Mouse (Mus musculus): ENCODE measurements around the gene Bet1l. TPM values are rescaled to one million over a fixed set of nuclear protein-coding genes. Genes with fewer than 3 reads are reported as not detected.
"Not testable (repeated sequence)": the region's sequence is repeated elsewhere in the genome, so short reads cannot be mapped to it uniquely, and the experiment has no call there.

Bet1l gene
- polyA plus RNA-seq, 1 experiment: 19.9 TPM

DNA sequence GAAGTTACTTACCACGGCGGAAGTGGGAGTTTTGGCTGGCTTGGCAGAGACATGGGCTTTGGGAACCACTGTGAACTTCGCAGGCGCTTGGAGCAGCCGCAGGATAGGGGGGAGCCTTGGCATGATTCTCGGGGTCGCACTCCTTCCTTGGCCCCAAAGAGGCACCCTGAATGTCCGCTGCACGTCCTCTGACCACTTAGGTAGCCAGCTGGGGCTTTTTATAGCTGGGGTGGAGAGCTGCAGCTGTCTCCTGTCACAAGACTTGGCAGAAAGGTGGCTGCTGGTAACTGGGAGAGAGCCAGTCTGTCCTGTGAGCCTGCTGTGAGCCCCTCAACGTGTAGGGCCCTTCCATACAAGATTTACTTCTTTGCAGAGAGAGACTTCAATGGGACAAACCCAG, 42.8 kb upstream of the Bet1l start, which contains the start of gene Cox8b:
Gene Cox8b, minus strand, starts transcription at position 227 of the 400 bp plus-strand sequence.
- Histone ChIP-seq H3K79me3 (ENCODE audit: low read depth) (no peaks in the 10 kb centered on the region), H3ac (ENCODE audit: control insufficient read depth, insufficient read length, low read depth) (no peak within 1 kb of the TSS), H3K4me3 (ENCODE audit: insufficient read depth, poor library complexity, severe bottlenecking) (no peak within 1 kb of the TSS), H3K27me3 (ENCODE audit: control insufficient read depth, insufficient read depth, insufficient read length) (no peaks in the 10 kb centered on the region), H3K79me2 (ENCODE audit: control insufficient read depth, insufficient read depth) (no peaks in the 10 kb centered on the region), H3K36me3 (ENCODE audit: control insufficient read depth, insufficient read depth) (peaks cover 32% of the 10 kb centered on the region)
- TF ChIP-seq FOSL1 (IDR thresholded peaks at IDR 0.05; ENCODE audit: insufficient read depth, low read length, poor library complexity, severe bottlenecking) (no peak), MYOG (IDR thresholded peaks at IDR 0.05; ENCODE audit: control insufficient read depth, extremely low read depth, insufficient read length) (no peak)

DNA sequence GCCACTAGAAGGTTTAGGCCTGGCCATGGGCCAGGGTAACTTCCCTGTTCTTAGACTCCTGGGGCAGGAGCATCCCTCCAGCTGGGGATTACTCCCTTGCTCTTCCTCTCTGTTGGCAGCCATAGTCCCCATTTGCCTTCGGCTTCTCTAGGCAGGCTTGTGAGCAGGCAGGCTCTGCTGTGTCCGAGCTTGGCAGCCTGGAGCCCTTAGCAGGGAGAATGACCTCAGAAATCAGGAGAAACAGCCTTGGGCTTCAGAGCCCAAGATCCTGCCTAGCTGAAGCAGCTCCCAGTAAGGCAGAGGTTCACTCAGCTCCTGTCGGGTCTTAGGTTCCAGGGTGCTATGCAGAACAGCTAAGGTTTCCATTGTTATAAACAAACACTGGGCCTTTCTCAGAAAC, 41.7 kb upstream of the Bet1l start:
- Histone ChIP-seq H3ac (ENCODE audit: control insufficient read depth, insufficient read length, low read depth) (no peak overlapping the region), H3K36me3 (ENCODE audit: control insufficient read depth, insufficient read depth) (peaks cover 40% of the 10 kb centered on the region), H3K79me2 (ENCODE audit: control insufficient read depth, insufficient read depth) (no peaks in the 10 kb centered on the region), H3K27me3 (ENCODE audit: control insufficient read depth, insufficient read depth, insufficient read length) (no peaks in the 10 kb centered on the region), H3K79me3 (ENCODE audit: low read depth) (no peaks in the 10 kb centered on the region), H3K4me3 (ENCODE audit: insufficient read depth, poor library complexity, severe bottlenecking) (no peak overlapping the region)
- TF ChIP-seq USF1 (IDR thresholded peaks at IDR 0.05; ENCODE audit: low read depth) (no peak), MAX (IDR thresholded peaks at IDR 0.05) (no peak), MYOD1 (IDR thresholded peaks at IDR 0.05; ENCODE audit: control insufficient read depth, insufficient read length, low read depth) (no peak), FOSL1 (IDR thresholded peaks at IDR 0.05; ENCODE audit: insufficient read depth, low read length, poor library complexity, severe bottlenecking) (no peak), CEBPB (IDR thresholded peaks at IDR 0.05; ENCODE audit: low read depth) (no peak), CTCF (IDR thresholded peaks at IDR 0.05; ENCODE audit: control insufficient read depth, insufficient read depth, insufficient read length) (no peak), MYOG (IDR thresholded peaks at IDR 0.05; ENCODE audit: control insufficient read depth, extremely low read depth, insufficient read length) (no peak)

DNA sequence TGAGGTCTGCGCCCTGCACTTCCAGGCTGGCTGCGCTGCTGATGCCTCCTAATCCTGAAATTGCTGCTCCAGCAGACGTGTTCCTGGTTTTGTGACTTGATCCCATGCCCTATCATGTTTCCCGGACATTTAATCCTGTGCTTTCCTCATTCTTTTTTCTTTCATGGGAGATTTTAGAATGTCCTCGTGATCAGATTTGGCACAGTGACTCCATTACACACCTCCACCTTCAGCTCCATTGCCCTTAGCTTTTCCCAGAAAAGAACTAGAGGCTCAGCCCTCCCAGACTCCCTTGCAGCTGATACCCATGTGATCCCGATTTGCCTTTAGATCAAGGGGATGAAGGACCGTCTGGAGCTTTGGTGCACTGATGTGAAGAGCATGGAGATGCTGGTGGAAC, 40.5 kb upstream of the Bet1l start:
- H3K79me2 ChIP-seq (ENCODE audit: control insufficient read depth, insufficient read depth): no peaks in the 10 kb centered on the region
- no peaks in the 10 kb centered on the region for H3K79me3 ChIP-seq (ENCODE audit: low read depth)
- TF ChIP-seq CEBPB (IDR thresholded peaks at IDR 0.05; ENCODE audit: low read depth) (no peak), FOSL1 (IDR thresholded peaks at IDR 0.05; ENCODE audit: insufficient read depth, low read length, poor library complexity, severe bottlenecking) (no peak), USF1 (IDR thresholded peaks at IDR 0.05; ENCODE audit: low read depth) (no peak), MYOD1 (IDR thresholded peaks at IDR 0.05; ENCODE audit: control insufficient read depth, insufficient read length, low read depth) (no peak), MYOG (IDR thresholded peaks at IDR 0.05; ENCODE audit: control insufficient read depth, extremely low read depth, insufficient read length) (no peak), CTCF (IDR thresholded peaks at IDR 0.05; ENCODE audit: control insufficient read depth, insufficient read depth, insufficient read length) (no peak), MAX (IDR thresholded peaks at IDR 0.05) (no peak)
- no peaks in the 10 kb centered on the region for H3K27me3 ChIP-seq (ENCODE audit: control insufficient read depth, insufficient read depth, insufficient read length)
- no peak overlapping the region for H3K4me3 ChIP-seq (ENCODE audit: insufficient read depth, poor library complexity, severe bottlenecking)
- H3ac ChIP-seq (ENCODE audit: control insufficient read depth, insufficient read length, low read depth): no peak overlapping the region
- peaks cover 46% of the 10 kb centered on the region for H3K36me3 ChIP-seq (ENCODE audit: control insufficient read depth, insufficient read depth)

DNA sequence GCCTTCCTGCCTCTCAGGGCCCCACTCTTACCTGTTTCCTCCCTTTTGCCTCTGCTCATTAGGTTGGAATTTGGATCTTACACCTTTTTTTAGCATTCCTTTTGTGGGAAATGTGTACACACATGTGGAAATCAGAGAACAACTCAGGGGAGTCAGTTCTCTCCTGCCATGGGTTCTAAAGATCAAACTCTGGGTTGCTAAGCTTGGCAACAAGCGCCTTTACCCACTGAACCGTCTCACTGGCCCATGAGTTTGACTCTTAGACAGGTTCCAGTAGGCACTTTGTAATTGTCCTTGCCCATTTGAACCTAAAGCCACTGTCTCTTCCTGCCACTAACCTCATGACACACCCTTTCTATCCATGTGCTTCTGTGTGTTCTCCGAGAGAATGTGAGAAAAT, 37.2 kb upstream of the Bet1l start:
- Histone ChIP-seq H3ac (ENCODE audit: control insufficient read depth, insufficient read length, low read depth) (no peak overlapping the region), H3K79me3 (ENCODE audit: low read depth) (no peaks in the 10 kb centered on the region), H3K79me2 (ENCODE audit: control insufficient read depth, insufficient read depth) (no peaks in the 10 kb centered on the region), H3K27me3 (ENCODE audit: control insufficient read depth, insufficient read depth, insufficient read length) (no peaks in the 10 kb centered on the region), H3K4me3 (ENCODE audit: insufficient read depth, poor library complexity, severe bottlenecking) (no peak overlapping the region), H3K36me3 (ENCODE audit: control insufficient read depth, insufficient read depth) (peaks cover 60% of the 10 kb centered on the region)
- TF ChIP-seq MYOG (IDR thresholded peaks at IDR 0.05; ENCODE audit: control insufficient read depth, extremely low read depth, insufficient read length): no peak
- TF ChIP-seq FOSL1 (IDR thresholded peaks at IDR 0.05; ENCODE audit: insufficient read depth, low read length, poor library complexity, severe bottlenecking): no peak
- no peak for TF ChIP-seq USF1 (IDR thresholded peaks at IDR 0.05; ENCODE audit: low read depth)
- no peak for TF ChIP-seq CEBPB (IDR thresholded peaks at IDR 0.05; ENCODE audit: low read depth)
- no peak for TF ChIP-seq MYOD1 (IDR thresholded peaks at IDR 0.05; ENCODE audit: control insufficient read depth, insufficient read length, low read depth)
- no peak for TF ChIP-seq CTCF (IDR thresholded peaks at IDR 0.05; ENCODE audit: control insufficient read depth, insufficient read depth, insufficient read length)
- no peak for TF ChIP-seq MAX (IDR thresholded peaks at IDR 0.05)

DNA sequence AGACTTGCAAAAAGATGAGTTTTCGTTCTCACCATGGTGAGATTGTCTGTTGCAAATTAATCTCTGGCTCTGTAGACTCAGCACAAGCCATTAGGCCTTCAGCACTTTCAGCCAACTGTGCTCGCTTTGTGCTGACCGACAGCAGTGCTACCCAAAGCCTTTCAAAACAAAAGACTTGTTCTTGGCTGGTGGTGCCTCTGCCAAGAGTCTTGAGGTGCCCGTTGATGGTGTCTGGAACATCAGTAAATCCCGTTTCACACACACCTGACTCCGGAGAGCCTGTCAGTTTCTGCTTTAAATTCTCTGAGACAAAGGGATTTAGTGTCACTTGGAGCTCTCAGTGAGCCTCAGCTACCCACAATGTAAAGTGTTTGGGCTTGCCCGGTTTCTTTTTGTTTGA, 36.7 kb upstream of the Bet1l start:
- TF ChIP-seq USF1 (IDR thresholded peaks at IDR 0.05; ENCODE audit: low read depth): no peak
- TF ChIP-seq CEBPB (IDR thresholded peaks at IDR 0.05; ENCODE audit: low read depth): no peak
- TF ChIP-seq CTCF (IDR thresholded peaks at IDR 0.05; ENCODE audit: control insufficient read depth, insufficient read depth, insufficient read length): no peak
- TF ChIP-seq MAX (IDR thresholded peaks at IDR 0.05): no peak
- no peak for TF ChIP-seq MYOG (IDR thresholded peaks at IDR 0.05; ENCODE audit: control insufficient read depth, extremely low read depth, insufficient read length)
- H3ac ChIP-seq (ENCODE audit: control insufficient read depth, insufficient read length, low read depth): no peak overlapping the region
- no peaks in the 10 kb centered on the region for H3K79me3 ChIP-seq (ENCODE audit: low read depth)
- H3K36me3 ChIP-seq (ENCODE audit: control insufficient read depth, insufficient read depth): peaks cover 66% of the 10 kb centered on the region
- H3K4me3 ChIP-seq (ENCODE audit: insufficient read depth, poor library complexity, severe bottlenecking): no peak overlapping the region
- H3K27me3 ChIP-seq (ENCODE audit: control insufficient read depth, insufficient read depth, insufficient read length): no peaks in the 10 kb centered on the region
- H3K79me2 ChIP-seq (ENCODE audit: control insufficient read depth, insufficient read depth): no peaks in the 10 kb centered on the region

DNA sequence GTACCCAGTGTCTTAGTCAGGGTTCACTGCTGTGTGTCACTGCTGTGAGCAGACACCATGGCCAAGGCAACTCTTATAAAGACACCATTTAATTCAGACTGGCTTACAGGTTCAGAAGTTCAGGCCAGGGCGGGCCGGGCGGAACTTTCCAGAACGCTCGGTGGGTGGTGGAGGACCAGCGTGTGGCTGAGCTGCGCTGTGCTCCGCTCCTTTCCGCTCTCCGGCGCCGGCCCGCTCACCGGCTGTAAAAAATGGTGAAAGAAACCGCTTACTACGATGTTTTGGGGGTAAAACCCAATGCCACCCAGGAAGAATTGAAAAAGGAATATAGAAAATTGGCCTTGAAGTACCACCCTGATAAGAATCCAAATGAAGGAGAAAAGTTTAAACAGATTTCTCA, 33.3 kb upstream of the Bet1l start:
- H3ac ChIP-seq (ENCODE audit: control insufficient read depth, insufficient read length, low read depth); H3K27me3 ChIP-seq (ENCODE audit: control insufficient read depth, insufficient read depth, insufficient read length); H3K79me3 ChIP-seq (ENCODE audit: low read depth); H3K79me2 ChIP-seq (ENCODE audit: control insufficient read depth, insufficient read depth); H3K4me3 ChIP-seq (ENCODE audit: insufficient read depth, poor library complexity, severe bottlenecking): not testable (repeated sequence)
- peaks cover 66% of the 10 kb centered on the region for H3K36me3 ChIP-seq (ENCODE audit: control insufficient read depth, insufficient read depth)

Measured in C2C12 (cell line).